8 mouse cellular contexts compared by ENCODE assay signal in genomic region chr13:21453042-21453441, GRCm38 (mm10). TPM values are rescaled to one million over a fixed set of nuclear protein-coding genes. Genes with fewer than 3 reads are reported as not detected.
DNase-seq lines count a peak whose midpoint lies in the region; ATAC-seq and TF ChIP-seq lines count a peak whose summit lies in the region.

No protein-coding gene starts in this region.

- H3K27me3 ChIP-seq in lung, embryonic 15.5 days, result no peaks in the 10 kb centered on the region
- 0 out of 2 replicates have a peak, but pooled peaks cover 4% of the 10 kb centered on the region for H3K27me3 ChIP-seq in limb, embryonic 12.5 days

- H3K27ac ChIP-seq in lung, embryonic 15.5 days, result peak overlapping the region; percentile 81
- peak overlapping the region; percentile 48; the same call in 1 of the 2 replicates for H3K27ac ChIP-seq in embryonic fibroblast, embryonic 13.5 days (ENCODE audit: insufficient read depth, low read length)
- H3K27ac ChIP-seq in limb, embryonic 12.5 days, result peak overlapping the region; percentile 67; the same call in 1 of the 2 replicates
- peak overlapping the region; percentile 78; the same call in 1 of the 2 replicates for H3K27ac ChIP-seq in olfactory bulb, adult 2 months (ENCODE audit: insufficient read depth, low read depth, low read length)

- H3K9ac ChIP-seq in lung, embryonic 15.5 days, result peak overlapping the region; percentile 70
- peak overlapping the region; percentile 70 for H3K9ac ChIP-seq in limb, embryonic 12.5 days (replicated peaks)

- H3K4me2 ChIP-seq in lung, embryonic 15.5 days, result peak overlapping the region; percentile 62
- peak overlapping the region; percentile 68 for H3K4me2 ChIP-seq in limb, embryonic 12.5 days

- no peak for TF ChIP-seq POLR2A in embryonic fibroblast, embryonic 13.5 days (IDR thresholded peaks at IDR 0.05; ENCODE audit: low read depth, low read length)
- TF ChIP-seq POLR2A in olfactory bulb, adult 2 months (IDR thresholded peaks at IDR 0.05; ENCODE audit: insufficient read depth, low read depth, low read length), result no peak

- TF ChIP-seq CTCF in embryonic fibroblast, embryonic 13.5 days (IDR thresholded peaks at IDR 0.05; ENCODE audit: borderline replicate concordance, insufficient read depth, low read length), result no peak
- TF ChIP-seq CTCF in olfactory bulb, adult 2 months (IDR thresholded peaks at IDR 0.05; ENCODE audit: insufficient read depth, low read depth, low read length), result no peak

- no peak for DNase-seq in lung, postnatal 25 days (ENCODE audit: low spot score)
- no peak for DNase-seq in adrenal gland, postnatal 4 days (ENCODE audit: low spot score in 2 of 2)
- no peak for DNase-seq in cerebellum, adult 11 months
- DNase-seq in right cerebral cortex, postnatal 25 days, result no peak

- peaks cover 17% of the 10 kb centered on the region for H3K4me1 ChIP-seq in lung, embryonic 15.5 days
- H3K4me1 ChIP-seq in embryonic fibroblast, embryonic 13.5 days (ENCODE audit: control insufficient read depth, insufficient read depth, low read length), result no peaks in the 10 kb centered on the region
- peaks cover 9% of the 10 kb centered on the region for H3K4me1 ChIP-seq in limb, embryonic 12.5 days (replicated peaks)
- H3K4me1 ChIP-seq in olfactory bulb, adult 2 months (ENCODE audit: control insufficient read depth, insufficient read depth, low read length), result no peaks in the 10 kb centered on the region; the same call in 1 of the 2 replicates

- H3K36me3 ChIP-seq in lung, embryonic 15.5 days, result peaks cover 17% of the 10 kb centered on the region
- peaks cover 27% of the 10 kb centered on the region for H3K36me3 ChIP-seq in limb, embryonic 12.5 days

- H3K4me3 ChIP-seq in lung, embryonic 15.5 days, result peak overlapping the region; percentile 83
- H3K4me3 ChIP-seq in embryonic fibroblast, embryonic 13.5 days (ENCODE audit: insufficient read depth, low read length), result peak overlapping the region; percentile 79
- H3K4me3 ChIP-seq in limb, embryonic 12.5 days (replicated peaks), result peak overlapping the region; percentile 60
- H3K4me3 ChIP-seq in olfactory bulb, adult 2 months (ENCODE audit: insufficient read depth, low read depth, low read length), result peak overlapping the region; percentile 83

- 4% methylated on average over 13 of the region's 13 CpGs for WGBS in lung, embryonic 15.5 days
- 4% methylated on average over 13 of the region's 13 CpGs for WGBS in limb, embryonic 12.5 days
- under 1% methylated on average over 13 of the region's 13 CpGs for WGBS in olfactory bulb, adult 2 months

- H3K9me3 ChIP-seq in lung, embryonic 15.5 days, result no peaks in the 10 kb centered on the region
- H3K9me3 ChIP-seq in limb, embryonic 12.5 days, result no peaks in the 10 kb centered on the region

- ATAC-seq in lung, embryonic 15.5 days (ENCODE audit: borderline replicate concordance, extremely low read depth, low FRiP score, low TSS enrichment), result peak; percentile 9; the same call in 1 of the 2 replicates
- no peak for ATAC-seq in limb, embryonic 12.5 days (ENCODE audit: insufficient number of reproducible peaks, insufficient read depth, low FRiP score, low TSS enrichment, low read depth)

RNA-seq across cellular contexts. Expression of gene Zscan26, which starts 0.5 kb away (rescaled TPM):
- polyA plus RNA-seq in lung, embryonic 15.5 days (2015; fragmentation: Nextera tagmentation; extraction: Ambion mirVana), result 31.3 and 33.8 TPM in 2 replicates
- 28.1 and 38.0 TPM in 2 replicates for polyA plus RNA-seq in embryonic fibroblast, embryonic 13.5 days (2011; ENCODE audit: insufficient read length, low read depth, missing spikeins)
- 31.8 and 36.0 TPM in 2 replicates for polyA plus RNA-seq in limb, embryonic 12.5 days (2016; fragmentation: Nextera tagmentation; extraction: Ambion mirVana)
- not detected in 2 replicates for polyA plus RNA-seq in olfactory bulb, adult 2 months (2012; ENCODE audit: insufficient read depth, insufficient read length, low replicate concordance, missing spikeins)
- 10 to 100 TPM; 38.2 to 41.0 TPM for total RNA-seq in adrenal gland, postnatal 4 days (2021)

RNA-seq across cellular contexts. Expression of gene Pgbd1, which starts 12.2 kb away (rescaled TPM):
- 2.8 and 3.0 TPM in 2 replicates for polyA plus RNA-seq in lung, embryonic 15.5 days (2015; fragmentation: Nextera tagmentation; extraction: Ambion mirVana)
- 0.77 and 0.92 TPM in 2 replicates for polyA plus RNA-seq in embryonic fibroblast, embryonic 13.5 days (2011; ENCODE audit: insufficient read length, low read depth, missing spikeins)
- 5.0 TPM in 2 replicates for polyA plus RNA-seq in limb, embryonic 12.5 days (2016; fragmentation: Nextera tagmentation; extraction: Ambion mirVana)
- not detected in 2 replicates for polyA plus RNA-seq in olfactory bulb, adult 2 months (2012; ENCODE audit: insufficient read depth, insufficient read length, low replicate concordance, missing spikeins)
- total RNA-seq in adrenal gland, postnatal 4 days (2021), result under 1 TPM; 0.90 to 0.95 TPM

RNA-seq across cellular contexts. Expression of gene Nkapl, which starts 15.3 kb away (rescaled TPM):
- 3.1 and 3.8 TPM in 2 replicates for polyA plus RNA-seq in lung, embryonic 15.5 days (2015; fragmentation: Nextera tagmentation; extraction: Ambion mirVana)
- 0.78 and 1.4 TPM in 2 replicates for polyA plus RNA-seq in embryonic fibroblast, embryonic 13.5 days (2011; ENCODE audit: insufficient read length, low read depth, missing spikeins)
- 2.1 TPM in 2 replicates for polyA plus RNA-seq in limb, embryonic 12.5 days (2016; fragmentation: Nextera tagmentation; extraction: Ambion mirVana)
- not detected in 2 replicates for polyA plus RNA-seq in olfactory bulb, adult 2 months (2012; ENCODE audit: insufficient read depth, insufficient read length, low replicate concordance, missing spikeins)
- total RNA-seq in adrenal gland, postnatal 4 days (2021), result 1 to 10 TPM; 1.8 TPM

RNA-seq across cellular contexts. Expression of gene Zkscan4, which starts 25.7 kb away (rescaled TPM):
- 3.4 TPM in 2 replicates for polyA plus RNA-seq in lung, embryonic 15.5 days (2015; fragmentation: Nextera tagmentation; extraction: Ambion mirVana)
- 0.58 and 1.0 TPM in 2 replicates for polyA plus RNA-seq in embryonic fibroblast, embryonic 13.5 days (2011; ENCODE audit: insufficient read length, low read depth, missing spikeins)
- polyA plus RNA-seq in limb, embryonic 12.5 days (2016; fragmentation: Nextera tagmentation; extraction: Ambion mirVana), result 3.6 and 4.1 TPM in 2 replicates
- not detected in 2 replicates for polyA plus RNA-seq in olfactory bulb, adult 2 months (2012; ENCODE audit: insufficient read depth, insufficient read length, low replicate concordance, missing spikeins)
- 1 to 10 TPM; 6.1 to 6.5 TPM for total RNA-seq in adrenal gland, postnatal 4 days (2021)

RNA-seq across cellular contexts. Expression of gene Gm10065, which starts 26.2 kb away (rescaled TPM):
- polyA plus RNA-seq in lung, embryonic 15.5 days (2015; fragmentation: Nextera tagmentation; extraction: Ambion mirVana), result not detected in 2 replicates
- polyA plus RNA-seq in embryonic fibroblast, embryonic 13.5 days (2011; ENCODE audit: insufficient read length, low read depth, missing spikeins), result not detected in 2 replicates
- not detected in 2 replicates for polyA plus RNA-seq in limb, embryonic 12.5 days (2016; fragmentation: Nextera tagmentation; extraction: Ambion mirVana)
- polyA plus RNA-seq in olfactory bulb, adult 2 months (2012; ENCODE audit: insufficient read depth, insufficient read length, low replicate concordance, missing spikeins), result not detected in 2 replicates
- total RNA-seq in adrenal gland, postnatal 4 days (2021), result not detected

Comparison
In these comparisons a context has a peak if more than half of its experiments do, and no peak if none do; other contexts are left out.
1. RNA of gene Zscan26, which starts 0.5 kb away (polyA plus RNA-seq): 28.1 to 38.0 TPM in embryonic fibroblast, embryonic 13.5 days, 31.8 to 36.0 TPM in limb, embryonic 12.5 days and 31.3 to 33.8 TPM in lung, embryonic 15.5 days; not detected in olfactory bulb, adult 2 months; every median in the first group is over 10 times any median in the second.
2. Peak in every context shown above with its lines, with median percentiles within 50 percentile points of each other: H3K27ac ChIP-seq and H3K4me3 ChIP-seq.